Mouse (Mus musculus) heart, embryonic 11.5 days (tissue): ENCODE results near the gene Olfr1156. TPM values are rescaled to one million over a fixed set of nuclear protein-coding genes. Genes with fewer than 3 reads are reported as not detected.

ENCODE experiments used
- ATAC-seq: fragments of 200-750 bp; cut with Nextera tagmentation; replicated peaks from 2 replicates; pipeline ENCODE4 v1.8.0; 2017; ENCODE audit warnings: moderate library complexity; ENCODE audit not compliant: insufficient number of reproducible peaks, low FRiP score, low TSS enrichment
- H3K27ac ChIP-seq: fragments of 300-500 bp; sonication (generic); 2 replicates; pipeline ENCODE4 v1.5.1; 2014; ENCODE audit warnings: mild to moderate bottlenecking, low read depth, low read length
- H3K27me3 ChIP-seq: fragments of 300-500 bp; sonication (generic); 2 replicates; pipeline ENCODE4 v1.6.1; 2014; ENCODE audit warnings: mild to moderate bottlenecking, low read length, mixed read lengths; ENCODE audit not compliant: control insufficient read depth, insufficient read depth
- H3K36me3 ChIP-seq: fragments of 300-500 bp; sonication (generic); 2 replicates; pipeline ENCODE4 v1.6.1; 2014; ENCODE audit warnings: mild to moderate bottlenecking, low read length, moderate library complexity, mixed read lengths; ENCODE audit not compliant: control insufficient read depth, insufficient read depth
- H3K4me1 ChIP-seq: fragments of 300-500 bp; sonication (generic); 2 replicates; pipeline ENCODE4 v1.6.1; 2014; ENCODE audit warnings: low read length; ENCODE audit not compliant: control insufficient read depth, insufficient read depth
- H3K4me2 ChIP-seq: fragments of 300-500 bp; sonication (generic); 2 replicates; pipeline ENCODE4 v1.6.1; 2014; ENCODE audit warnings: mild to moderate bottlenecking, moderate library complexity
- H3K4me3 ChIP-seq: fragments of 300-500 bp; sonication (generic); 2 replicates; pipeline ENCODE4 v1.5.1; 2014; ENCODE audit warnings: low read depth, low read length
- H3K9ac ChIP-seq: fragments of 300-500 bp; sonication (generic); 2 replicates; pipeline ENCODE4 v1.6.1; 2014; ENCODE audit warnings: mild to moderate bottlenecking, low read depth, low read length, moderate library complexity
- H3K9me3 ChIP-seq: fragments of 300-500 bp; sonication (generic); replicated peaks from 2 replicates; pipeline ENCODE4 v1.6.1; 2016; ENCODE audit warnings: low read length; ENCODE audit not compliant: control insufficient read depth
- WGBS: fragments of 180-500 bp; shearing (Covaris S2); extraction: QIAGEN DNeasy Blood & Tissue Kit; methylation state at CpG from one replicate; pipeline ENCODE4 v1.1.7; 2014; ENCODE audit not compliant: insufficient replicate concordance; 5-methylcytosine and 5-hydroxymethylcytosine counted together
- polyA plus RNA-seq: library from polyadenylated mRNA; unstranded; fragments of >200 nt; fragmentation: Nextera tagmentation; extraction: Ambion mirVana; gene quantifications from 2 replicates; pipeline ENCODE4 v1.2.1, GENCODE M21; 2014

The Olfr1156 gene
- not detected in 2 replicates for polyA plus RNA-seq

GRCm38 (mm10) chr2:87953000-87953399 is at the start of gene Olfr1156:
Gene Olfr1156, minus strand, starts transcription at chr2:87953100.
- Histone ChIP-seq H3K4me3 (no peak within 1 kb of the TSS), H3K9ac (no peak within 1 kb of the TSS), H3K9me3 (no peaks in the 10 kb centered on the region), H3K4me1 (no peaks in the 10 kb centered on the region), H3K4me2 (no peak within 1 kb of the TSS), H3K27ac (no peak within 1 kb of the TSS), H3K27me3 (no peaks in the 10 kb centered on the region), H3K36me3 (no peaks in the 10 kb centered on the region)
- ATAC-seq, result no peak

- Histone ChIP-seq H3K36me3 (no peaks in the 10 kb centered on the region), H3K27me3 (no peaks in the 10 kb centered on the region), H3K9me3 (no peaks in the 10 kb centered on the region), H3K27ac (no peak within 1 kb of the TSS), H3K4me2 (no peak within 1 kb of the TSS), H3K4me1 (no peaks in the 10 kb centered on the region), H3K4me3 (no peak within 1 kb of the TSS), H3K9ac (no peak within 1 kb of the TSS)
- no peak for ATAC-seq
These were observed 36.9 kb upstream of the Olfr1156 start, which contains the start of gene Olfr1158 for GRCm38 (mm10) chr2:87989813-87990212. Gene Olfr1158, plus strand, starts transcription at chr2:87990113.

GRCm38 (mm10) chr2:87974563-87974962 is 21.7 kb upstream of the Olfr1156 start, which contains the start of gene Olfr74:
Gene Olfr74, minus strand, starts transcription at chr2:87974663.
- no peak within 1 kb of the TSS for H3K4me3 ChIP-seq
- H3K36me3 ChIP-seq, result no peaks in the 10 kb centered on the region
- no peaks in the 10 kb centered on the region for H3K4me1 ChIP-seq
- H3K27me3 ChIP-seq, result no peaks in the 10 kb centered on the region
- WGBS, result 72% methylated on average over 3 of the region's 3 CpGs
- no peak within 1 kb of the TSS for H3K4me2 ChIP-seq
- no peak within 1 kb of the TSS for H3K9ac ChIP-seq
- H3K27ac ChIP-seq, result no peak within 1 kb of the TSS
- ATAC-seq, result no peak
- no peaks in the 10 kb centered on the region for H3K9me3 ChIP-seq

GRCm38 (mm10) chr2:87968199-87968598 is 15.3 kb upstream of the Olfr1156 start, which contains the start of gene Olfr1157:
Gene Olfr1157, minus strand, starts transcription at chr2:87968299.
- Histone ChIP-seq H3K9ac (no peak within 1 kb of the TSS), H3K36me3 (no peaks in the 10 kb centered on the region), H3K27ac (no peak within 1 kb of the TSS), H3K27me3 (no peaks in the 10 kb centered on the region), H3K4me3 (no peak within 1 kb of the TSS), H3K4me1 (no peaks in the 10 kb centered on the region), H3K9me3 (no peaks in the 10 kb centered on the region), H3K4me2 (no peak within 1 kb of the TSS)
- ATAC-seq, result no peak
- 91% methylated on average over 4 of the region's 4 CpGs for WGBS

- no peaks in the 10 kb centered on the region for H3K9me3 ChIP-seq
- no peak within 1 kb of the TSS for H3K9ac ChIP-seq
- H3K27ac ChIP-seq, result no peak within 1 kb of the TSS
- H3K4me2 ChIP-seq, result no peak within 1 kb of the TSS
- H3K27me3 ChIP-seq, result no peaks in the 10 kb centered on the region
- no peaks in the 10 kb centered on the region for H3K36me3 ChIP-seq
- H3K4me1 ChIP-seq, result no peaks in the 10 kb centered on the region
- H3K4me3 ChIP-seq, result no peak within 1 kb of the TSS
- no peak for ATAC-seq
- 91% methylated on average over 1 of the region's 1 CpGs for WGBS
These were observed 7.9 kb downstream of the Olfr1156 start, which contains the start of gene Olfr1155 for GRCm38 (mm10) chr2:87945037-87945436. Gene Olfr1155, minus strand, starts transcription at chr2:87945137.

GRCm38 (mm10) chr2:87905066-87905465 is 47.8 kb downstream of the Olfr1156 start, which contains the start of gene Olfr1154:
Gene Olfr1154, minus strand, starts transcription at chr2:87905166.
- H3K36me3 ChIP-seq, result no peaks in the 10 kb centered on the region
- no peaks in the 10 kb centered on the region for H3K4me1 ChIP-seq
- H3K9ac ChIP-seq, result no peak within 1 kb of the TSS
- ATAC-seq, result no peak
- 72% methylated on average over 1 of the region's 1 CpGs for WGBS
- H3K9me3 ChIP-seq, result no peaks in the 10 kb centered on the region
- H3K4me2 ChIP-seq, result no peak within 1 kb of the TSS
- no peak within 1 kb of the TSS for H3K4me3 ChIP-seq
- H3K27ac ChIP-seq, result no peak within 1 kb of the TSS
- no peaks in the 10 kb centered on the region for H3K27me3 ChIP-seq

Other genes with a start within 250 kb of the Olfr1156 start
- not detected in 2 replicates for gene Olfr1137, start 239.9 kb downstream of the Olfr1156 start, polyA plus RNA-seq
- gene Olfr1138, start 213.1 kb downstream of the Olfr1156 start, polyA plus RNA-seq, result not detected in 2 replicates
- gene Olfr1140, start 209.3 kb downstream of the Olfr1156 start, polyA plus RNA-seq, result not detected in 2 replicates
- gene Olfr1141, start 199.1 kb downstream of the Olfr1156 start, polyA plus RNA-seq, result not detected in 2 replicates
- gene Olfr152, start 173.6 kb downstream of the Olfr1156 start, polyA plus RNA-seq, result not detected in 2 replicates
- not detected in 2 replicates for gene Olfr1143, start 152.5 kb downstream of the Olfr1156 start, polyA plus RNA-seq
- not detected in 2 replicates for gene Olfr1145, start 143.3 kb downstream of the Olfr1156 start, polyA plus RNA-seq
- not detected in 2 replicates for gene Olfr1148, start 122.6 kb downstream of the Olfr1156 start, polyA plus RNA-seq
- not detected in 2 replicates for gene Olfr1150-ps1, start 109.1 kb downstream of the Olfr1156 start, polyA plus RNA-seq
- not detected in 2 replicates for gene Olfr1151, start 97.2 kb downstream of the Olfr1156 start, polyA plus RNA-seq
- not detected in 2 replicates for gene Olfr1152, start 86.6 kb downstream of the Olfr1156 start, polyA plus RNA-seq
- gene Olfr1153, start 58.1 kb downstream of the Olfr1156 start, polyA plus RNA-seq, result not detected in 2 replicates
- gene Olfr1154, start 47.9 kb downstream of the Olfr1156 start, polyA plus RNA-seq, result not detected in 2 replicates
- gene Olfr1155, start 8.0 kb downstream of the Olfr1156 start, polyA plus RNA-seq, result not detected in 2 replicates
- gene Olfr1157, start 15.2 kb upstream of the Olfr1156 start, polyA plus RNA-seq, result not detected in 2 replicates
- gene Olfr74, start 21.6 kb upstream of the Olfr1156 start, polyA plus RNA-seq, result not detected in 2 replicates
- gene Olfr1158, start 37.0 kb upstream of the Olfr1156 start, polyA plus RNA-seq, result not detected in 2 replicates
- gene Olfr1160, start 55.2 kb upstream of the Olfr1156 start, polyA plus RNA-seq, result not detected in 2 replicates
- gene Olfr1161, start 69.7 kb upstream of the Olfr1156 start, polyA plus RNA-seq, result not detected in 2 replicates
- gene Olfr73, start 84.6 kb upstream of the Olfr1156 start, polyA plus RNA-seq, result not detected in 2 replicates
- not detected in 2 replicates for gene Olfr1162, start 98.0 kb upstream of the Olfr1156 start, polyA plus RNA-seq
- gene Olfr1163, start 118.7 kb upstream of the Olfr1156 start, polyA plus RNA-seq, result not detected in 2 replicates
- gene Olfr1164, start 140.9 kb upstream of the Olfr1156 start, polyA plus RNA-seq, result not detected in 2 replicates
- not detected in 2 replicates for gene Olfr1166, start 175.2 kb upstream of the Olfr1156 start, polyA plus RNA-seq
- gene Olfr1167, start 202.1 kb upstream of the Olfr1156 start, polyA plus RNA-seq, result not detected in 2 replicates
- gene Olfr1168, start 228.8 kb upstream of the Olfr1156 start, polyA plus RNA-seq, result not detected in 2 replicates